Mouse (Mus musculus) B cell, adult 2 months (primary cell): ENCODE measurements around the gene Rbm34.
A peak's percentile ranks its signal among the peaks of the same experiment; 100 is the strongest.

Source experiments
- DNase-seq, 2 experiments: peaks; one replicate each; pipeline ENCODE4 v3.0.0; 2022

The Rbm34 gene

DNA sequence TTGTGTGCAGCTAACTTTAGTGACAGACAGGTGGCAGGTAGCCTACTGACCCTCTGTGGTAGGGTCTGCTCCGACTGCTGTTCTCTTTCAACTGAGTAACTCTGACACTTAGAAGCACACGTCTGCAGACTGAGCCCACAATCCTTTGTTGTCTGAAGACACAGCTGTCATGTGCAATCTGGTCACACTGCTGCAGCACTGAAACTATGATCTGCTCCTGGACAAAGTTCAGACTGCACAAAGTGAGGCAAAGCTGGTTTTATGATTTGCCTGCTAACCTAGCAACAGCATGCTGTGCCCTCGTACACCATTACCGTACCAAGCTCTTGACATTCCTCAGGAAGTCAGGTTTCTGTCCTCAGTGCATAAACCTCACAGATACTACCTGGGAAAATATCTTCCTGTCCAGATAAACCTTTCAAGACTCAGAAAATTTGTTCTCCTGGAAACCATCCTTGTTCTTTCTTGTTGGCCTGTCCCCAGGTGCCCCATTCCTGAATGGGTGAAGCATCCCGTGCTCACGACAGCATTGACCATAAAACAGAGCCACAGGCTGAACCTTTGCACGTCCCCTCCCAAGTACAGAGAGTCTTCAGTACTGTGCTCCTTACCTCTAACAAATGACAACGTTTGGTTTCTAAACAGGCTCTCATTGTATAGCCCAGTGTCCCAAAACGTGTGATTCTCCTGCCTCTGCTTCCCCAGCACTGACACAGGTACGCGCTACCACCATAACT, 18.8 kb downstream of the Rbm34 start:
- DNase-seq = no peak

- DNase-seq = no peak
These were observed 21.3 kb downstream of the Rbm34 start for GRCm38 (mm10) chr8:126949527-126949926.

- DNase-seq = no peak
These were observed 24.4 kb downstream of the Rbm34 start for GRCm38 (mm10) chr8:126946444-126946843.

GRCm38 (mm10) chr8:126945730-126946163, 25.1 kb downstream of the Rbm34 start, which contains the start of gene Tomm20:
Tomm20 (minus strand) TSS chr8:126945844.
- peak; percentile 95 to 97 for DNase-seq

DNA sequence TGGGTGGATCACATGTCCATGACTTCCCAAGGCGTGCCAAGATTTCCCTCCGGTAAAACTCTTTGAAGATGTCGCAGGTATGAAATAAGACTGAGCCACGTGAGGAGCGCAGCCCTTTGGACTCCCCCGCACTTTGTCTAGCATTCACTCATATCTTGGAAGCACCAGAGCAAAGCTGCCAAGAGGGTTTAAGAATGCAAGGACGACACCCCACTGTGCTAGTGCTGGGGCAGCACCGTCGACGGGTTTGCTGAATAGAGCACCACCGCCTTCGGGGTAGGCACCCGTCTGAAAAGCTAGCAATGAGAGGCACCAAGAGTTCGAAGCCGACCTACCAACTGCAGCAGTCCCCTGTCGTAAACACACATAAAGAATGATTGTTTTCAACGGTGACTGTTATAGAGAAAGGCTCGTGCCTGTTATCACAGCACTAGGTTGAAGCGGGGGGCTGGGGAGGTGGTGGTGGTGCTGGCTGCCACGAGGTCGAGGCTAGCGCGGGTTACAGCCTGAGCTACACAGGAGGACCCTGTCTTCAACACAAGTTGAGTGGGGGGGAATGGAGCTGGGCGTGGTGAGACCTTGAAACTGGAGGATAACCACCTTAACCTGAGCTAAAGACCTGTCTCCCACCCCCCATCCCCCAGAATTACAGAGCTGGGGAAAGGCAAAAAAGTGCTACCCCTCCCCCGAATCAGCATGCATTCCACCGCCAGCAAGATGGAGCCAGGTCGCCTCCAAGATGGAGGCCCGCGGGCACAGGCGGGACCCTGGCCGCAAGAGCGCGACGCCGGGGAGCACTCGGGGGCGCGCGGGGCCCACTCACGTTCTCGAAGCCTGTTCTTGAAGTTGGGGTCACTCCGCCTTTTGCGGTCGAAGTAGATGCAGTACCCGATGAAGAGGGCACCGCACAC, 25.8 kb downstream of the Rbm34 start:
- DNase-seq = peak; percentile 54 to 55

DNA sequence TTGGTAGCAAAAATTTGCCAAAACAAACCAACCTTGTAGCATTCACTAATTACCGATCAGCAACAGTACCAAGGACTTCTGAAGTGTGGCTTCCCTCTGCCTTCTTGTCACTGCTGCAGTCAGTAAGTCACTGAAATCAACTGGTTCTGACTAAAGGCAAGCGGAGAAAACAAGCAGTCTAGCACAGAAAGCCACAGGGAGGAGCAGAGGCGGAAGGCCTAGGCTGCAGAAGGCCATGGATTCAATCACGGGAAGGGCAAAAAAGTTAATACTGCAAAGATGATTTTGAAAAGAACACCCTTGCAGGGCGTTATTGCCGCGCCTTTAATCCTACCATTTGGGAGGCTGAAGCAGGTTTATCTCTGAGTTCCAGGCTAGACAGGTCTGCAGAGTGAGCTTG, 27.3 kb downstream of the Rbm34 start:
- no peak for DNase-seq

DNA sequence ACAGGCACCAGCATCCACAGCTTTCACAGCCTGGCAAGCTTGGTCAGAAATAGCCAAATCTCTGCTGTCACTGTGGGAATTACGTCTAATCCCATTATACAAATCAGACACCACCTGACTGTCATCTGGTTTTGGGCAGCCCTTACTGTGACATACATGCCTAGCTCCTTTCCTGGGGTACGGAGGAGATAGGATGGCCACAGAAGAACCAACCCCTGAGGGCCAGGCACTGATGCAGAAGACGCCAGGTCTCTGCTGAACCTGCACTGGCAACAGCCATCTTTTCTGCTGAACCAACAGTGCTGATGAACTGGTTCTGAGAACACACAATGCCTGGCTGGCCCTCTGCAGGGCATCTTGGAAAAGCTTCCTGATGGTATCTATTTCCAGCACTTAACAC, 33.5 kb downstream of the Rbm34 start:
- DNase-seq = no peak

GRCm38 (mm10) chr8:126935932-126936331, 34.9 kb downstream of the Rbm34 start:
- DNase-seq = peak; percentile 53 to 59

DNA sequence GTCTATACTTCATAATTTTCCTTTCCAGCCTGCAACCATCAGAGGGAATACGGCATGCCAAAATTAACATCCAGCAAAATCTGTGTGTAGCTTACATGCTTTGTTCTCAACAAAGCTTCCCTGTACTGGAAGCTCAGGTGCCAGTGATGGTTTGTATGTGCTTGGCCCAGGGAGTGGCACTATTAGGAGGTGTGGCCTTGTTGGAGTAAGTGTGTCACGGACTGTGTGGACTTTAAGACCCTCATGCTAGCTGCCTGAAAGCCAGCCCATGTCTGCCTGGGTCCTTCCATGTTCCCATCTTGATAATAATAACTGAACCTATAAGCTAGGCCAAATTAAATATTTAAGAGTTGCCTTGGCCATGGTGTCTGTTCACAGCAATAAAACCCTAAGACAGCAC, 35.5 kb downstream of the Rbm34 start:
- no peak for DNase-seq

GRCm38 (mm10) chr8:126932656-126933055, 38.2 kb downstream of the Rbm34 start:
- DNase-seq = no peak

- no peak for DNase-seq
These were observed 38.6 kb downstream of the Rbm34 start for GRCm38 (mm10) chr8:126932249-126932648.

DNA sequence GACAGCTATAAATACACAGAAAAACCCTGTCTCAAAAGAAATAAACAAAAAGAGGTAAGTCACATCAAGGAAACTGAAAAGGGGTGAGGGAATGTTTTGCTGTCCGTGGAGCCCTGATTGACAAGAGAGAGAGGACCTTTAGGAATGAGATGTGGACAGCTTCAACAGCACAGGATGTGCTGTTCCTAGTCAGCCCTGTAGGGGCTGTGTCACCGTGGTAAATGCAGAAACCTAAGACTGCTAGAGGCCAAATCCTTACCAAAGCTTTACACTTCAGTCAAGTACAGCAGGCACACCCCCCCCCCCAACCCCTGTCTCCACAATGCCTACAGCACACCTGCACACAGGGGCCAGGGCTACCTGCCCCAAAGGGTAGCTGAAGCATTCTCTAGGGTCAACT, 39.2 kb downstream of the Rbm34 start:
- peak; percentile 32 to 35 for DNase-seq

GRCm38 (mm10) chr8:126929607-126930161, 41.2 kb downstream of the Rbm34 start:
- DNase-seq = peak; percentile 82 to 83

DNA sequence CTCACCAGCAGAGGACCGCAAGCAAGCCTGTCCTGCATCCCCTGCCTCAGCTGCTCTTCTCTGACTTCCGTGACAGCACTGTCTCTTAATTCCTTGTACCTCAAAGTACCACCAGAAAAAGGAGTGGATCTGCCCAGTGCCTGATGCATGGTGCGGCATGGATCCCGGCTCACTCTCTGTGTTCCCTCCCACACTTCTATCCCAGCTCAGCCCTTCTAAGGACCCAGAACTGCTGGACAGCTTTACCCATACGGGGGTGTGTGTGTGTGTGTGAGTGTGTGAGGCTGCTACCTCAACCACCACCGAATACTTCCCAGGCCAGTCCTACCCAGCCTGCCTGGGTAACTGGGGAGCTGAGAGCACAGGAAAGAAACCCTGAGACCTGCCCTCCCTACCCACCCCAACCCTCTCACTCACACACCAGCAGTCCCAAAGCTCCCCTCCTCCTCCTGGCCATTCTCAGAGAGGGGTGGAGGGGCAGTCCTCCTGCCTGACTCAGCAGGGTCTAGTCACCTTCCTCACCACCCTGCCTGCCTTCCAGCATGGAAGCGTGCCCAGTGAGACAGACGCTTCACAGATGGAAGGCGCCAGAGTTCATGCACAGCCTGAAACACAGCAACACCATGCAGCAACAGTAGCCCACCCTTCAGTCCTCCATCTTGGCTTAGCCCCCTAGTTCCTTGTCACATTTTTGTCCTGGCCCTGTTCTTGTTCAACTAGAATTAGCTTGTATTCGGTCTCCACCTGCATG, 41.9 kb downstream of the Rbm34 start:
- no peak for DNase-seq

GRCm38 (mm10) chr8:126928028-126928427, 42.8 kb downstream of the Rbm34 start:
- no peak for DNase-seq

DNA sequence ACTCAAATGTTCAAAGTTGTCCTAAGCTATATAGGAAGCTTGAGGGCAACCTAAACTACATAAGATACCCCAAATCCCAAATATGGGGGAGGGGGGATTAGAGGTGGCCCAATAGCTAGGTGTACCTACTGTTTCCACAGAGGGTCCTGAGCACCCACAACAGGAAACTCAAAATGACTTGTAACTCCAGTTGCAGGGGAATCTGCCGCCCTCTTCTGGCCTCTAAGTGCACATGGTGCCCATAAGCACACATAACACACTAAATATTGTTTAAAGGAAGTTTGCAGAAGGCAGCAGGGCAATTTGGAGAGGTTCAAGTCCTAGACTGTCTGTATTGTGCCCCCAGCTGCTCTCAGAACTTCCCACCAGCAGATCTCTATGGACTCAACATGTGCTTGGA, 43.8 kb downstream of the Rbm34 start:
- DNase-seq = peak; percentile 22 to 27

GRCm38 (mm10) chr8:126922981-126923380, 47.9 kb downstream of the Rbm34 start:
- no peak for DNase-seq

- no peak for DNase-seq
These were observed 49.4 kb downstream of the Rbm34 start for GRCm38 (mm10) chr8:126921432-126921831.

DNA sequence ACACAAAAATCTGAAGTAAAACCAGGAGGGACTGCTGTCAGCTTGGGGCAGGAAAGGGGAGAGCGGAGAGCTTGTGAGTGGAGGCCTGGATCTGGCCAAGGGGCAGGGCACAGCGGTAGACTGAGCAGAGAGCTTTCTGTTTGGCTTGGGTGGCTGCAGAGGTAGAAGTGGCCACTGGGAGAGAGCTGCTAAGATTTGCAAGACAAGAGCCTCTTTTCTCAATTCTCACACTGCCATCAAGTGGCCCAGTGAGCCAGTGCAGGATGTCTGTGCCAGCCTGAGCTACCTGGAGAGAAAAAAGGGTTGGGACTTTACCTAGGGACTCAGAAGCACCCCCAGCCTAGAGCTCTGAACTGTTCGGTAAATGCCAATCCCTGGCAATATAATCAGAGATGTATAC, 50.0 kb downstream of the Rbm34 start:
- DNase-seq = peak; percentile 68 to 72

GRCm38 (mm10) chr8:126920386-126920785, 50.5 kb downstream of the Rbm34 start:
- DNase-seq = no peak

- DNase-seq = no peak
These were observed 51.2 kb downstream of the Rbm34 start for GRCm38 (mm10) chr8:126919703-126920102.

GRCm38 (mm10) chr8:126919255-126919654, 51.6 kb downstream of the Rbm34 start:
- no peak for DNase-seq

DNA sequence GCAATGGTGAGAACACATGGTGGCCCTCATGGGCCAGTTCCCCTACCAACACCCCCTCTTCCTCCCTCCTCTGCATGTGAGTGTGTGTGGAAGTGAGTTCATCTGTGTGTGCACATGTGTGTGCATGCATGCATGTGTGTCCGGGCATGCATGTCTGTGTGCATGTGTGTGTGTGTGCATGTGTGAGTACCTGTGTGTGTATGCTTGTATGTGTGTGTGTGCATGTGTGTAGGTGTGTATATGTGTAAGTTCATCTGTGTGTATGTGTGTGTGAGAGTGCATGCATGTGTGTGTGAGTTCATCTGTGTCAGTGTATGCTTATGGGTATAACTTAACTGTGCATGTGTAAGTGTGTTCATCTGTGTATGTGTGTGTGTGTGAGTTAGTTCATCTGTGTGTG, 52.5 kb downstream of the Rbm34 start:
- DNase-seq = no peak
